Mouse (Mus musculus) hindbrain, embryonic 13.5 days (tissue): ENCODE data around the gene Fkbp2. TPM values are rescaled to one million over a fixed set of nuclear protein-coding genes. Genes with fewer than 3 reads are reported as not detected.

Experiments used
- ATAC-seq: fragments of 200-750 bp; cut with Nextera tagmentation; 2 replicates; pipeline ENCODE4 v1.8.0; 2017; ENCODE audit warnings: moderate TSS enrichment; ENCODE audit not compliant: low FRiP score
- H3K27ac ChIP-seq: fragments of 300-500 bp; sonication (generic); 2 replicates; pipeline ENCODE4 v1.5.1; 2015; ENCODE audit warnings: inconsistent platforms, mild to moderate bottlenecking, moderate library complexity
- H3K27me3 ChIP-seq: fragments of 300-500 bp; sonication (generic); 2 replicates; pipeline ENCODE4 v1.6.1; 2015; ENCODE audit warnings: mild to moderate bottlenecking, inconsistent platforms
- H3K36me3 ChIP-seq: fragments of 300-500 bp; sonication (generic); 2 replicates; pipeline ENCODE4 v1.6.1; 2015; ENCODE audit warnings: mild to moderate bottlenecking, inconsistent platforms
- H3K4me1 ChIP-seq: fragments of 300-500 bp; sonication (generic); replicated peaks from 2 replicates; pipeline ENCODE4 v1.6.1; 2015; ENCODE audit warnings: inconsistent platforms
- H3K4me2 ChIP-seq: fragments of 300-500 bp; sonication (generic); 2 replicates; pipeline ENCODE4 v1.6.1; 2015; ENCODE audit warnings: inconsistent platforms, mild to moderate bottlenecking, moderate library complexity
- H3K4me3 ChIP-seq: fragments of 300-500 bp; sonication (generic); 2 replicates; pipeline ENCODE4 v1.5.1; 2015; ENCODE audit warnings: mild to moderate bottlenecking, inconsistent platforms
- H3K9ac ChIP-seq: fragments of 300-500 bp; sonication (generic); 2 replicates; pipeline ENCODE4 v1.6.1; 2015; ENCODE audit warnings: mild to moderate bottlenecking, inconsistent platforms
- H3K9me3 ChIP-seq: fragments of 300-500 bp; sonication (generic); 2 replicates; pipeline ENCODE4 v1.6.1; 2016; ENCODE audit warnings: inconsistent platforms
- WGBS: fragments of 180-500 bp; shearing (Covaris S2); methylation state at CpG from one replicate; pipeline ENCODE4 v1.1.7; 2015; 5-methylcytosine and 5-hydroxymethylcytosine counted together
- polyA plus RNA-seq: library from polyadenylated mRNA; unstranded; fragments of >200 nt; fragmentation: Nextera tagmentation; extraction: Ambion mirVana; gene quantifications from 2 replicates; pipeline ENCODE4 v1.2.1, GENCODE M21; 2015

Gene Fkbp2
- 108 and 109 TPM in 2 replicates for polyA plus RNA-seq

GRCm38 (mm10) chr19:6980381-6981093 is at the start of gene Fkbp2:
TSS of gene Fkbp2 (minus strand) at chr19:6980501.
- H3K27ac ChIP-seq = peak within 1 kb of the TSS; percentile 97
- 3% methylated on average over 38 of the region's 38 CpGs for WGBS
- H3K27me3 ChIP-seq = no peaks in the 10 kb centered on the region
- no peaks in the 10 kb centered on the region for H3K9me3 ChIP-seq
- H3K36me3 ChIP-seq = peaks cover 48% of the 10 kb centered on the region
- peak within 1 kb of the TSS; percentile 85 for H3K9ac ChIP-seq
- ATAC-seq = peak; percentile 90
- H3K4me2 ChIP-seq = peak within 1 kb of the TSS; percentile 95
- H3K4me1 ChIP-seq = peaks cover 49% of the 10 kb centered on the region
- H3K4me3 ChIP-seq = peak within 1 kb of the TSS; percentile 67

DNA sequence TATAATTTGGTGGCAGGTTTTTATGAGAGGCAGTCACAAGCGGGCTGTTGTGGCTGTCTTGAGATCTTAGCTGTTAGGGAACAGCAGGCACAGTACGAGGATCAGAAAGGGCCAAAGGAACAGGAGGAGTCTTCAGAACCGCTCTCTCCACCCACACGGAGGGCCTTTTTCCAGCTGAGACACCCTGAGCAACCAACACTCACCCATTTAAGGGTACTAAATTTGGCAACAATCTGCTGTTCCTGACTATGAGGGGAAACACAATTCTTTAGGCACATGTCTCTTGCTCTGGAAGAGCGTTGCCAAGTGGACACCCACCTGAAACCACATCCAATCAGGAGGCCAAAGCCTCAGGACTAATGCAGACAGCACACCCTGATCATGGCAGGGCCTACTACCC is 49.2 kb upstream of the Fkbp2 start:
- ATAC-seq = no peak
- no peak overlapping the region for H3K9ac ChIP-seq
- H3K27me3 ChIP-seq = no peaks in the 10 kb centered on the region
- H3K4me3 ChIP-seq = no peak overlapping the region
- no peak overlapping the region for H3K4me2 ChIP-seq
- 98% methylated on average over 5 of the region's 5 CpGs for WGBS
- no peaks in the 10 kb centered on the region for H3K9me3 ChIP-seq
- H3K36me3 ChIP-seq = peaks cover 98% of the 10 kb centered on the region
- H3K27ac ChIP-seq = no peak overlapping the region
- no peaks in the 10 kb centered on the region for H3K4me1 ChIP-seq

- ATAC-seq = no peak
- H3K27me3 ChIP-seq = no peaks in the 10 kb centered on the region
- peaks cover 86% of the 10 kb centered on the region for H3K36me3 ChIP-seq
- H3K4me2 ChIP-seq = no peak overlapping the region
- WGBS = 54% methylated on average over 3 of the region's 3 CpGs
- no peak overlapping the region for H3K4me3 ChIP-seq
- H3K27ac ChIP-seq = no peak overlapping the region; the same call in 1 of the 2 replicates
- H3K9me3 ChIP-seq = no peaks in the 10 kb centered on the region
- no peaks in the 10 kb centered on the region for H3K4me1 ChIP-seq
- no peak overlapping the region for H3K9ac ChIP-seq
Measured at GRCm38 (mm10) chr19:7020224-7020641, 39.9 kb upstream of the Fkbp2 start.

DNA sequence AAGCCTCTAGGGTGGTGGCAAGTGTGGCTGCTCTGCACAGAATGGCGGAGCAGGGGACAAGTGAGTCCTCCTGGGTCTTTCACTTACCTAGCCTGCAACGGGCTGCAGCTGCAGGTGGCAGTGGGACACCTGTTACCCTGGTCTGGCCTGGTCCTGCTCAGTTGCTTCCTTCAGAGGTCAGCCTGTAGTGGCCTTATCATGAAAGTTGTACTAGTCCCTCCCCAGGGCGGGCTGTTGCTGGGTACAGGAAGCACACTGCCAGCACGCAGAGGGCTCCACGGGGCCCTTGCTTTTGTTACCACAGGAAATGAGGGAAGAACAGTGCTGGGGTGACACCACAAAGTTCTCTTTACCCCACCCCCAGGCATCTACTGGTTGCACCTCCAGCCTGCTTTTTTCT is 38.9 kb upstream of the Fkbp2 start, which contains the start of gene Fermt3:
Fermt3 (minus strand) TSS at position 279 of the 400 bp plus-strand sequence.
- no peaks in the 10 kb centered on the region for H3K4me1 ChIP-seq
- no peak within 1 kb of the TSS for H3K9ac ChIP-seq
- H3K4me2 ChIP-seq = no peak within 1 kb of the TSS
- no peak within 1 kb of the TSS for H3K4me3 ChIP-seq
- peaks cover 82% of the 10 kb centered on the region for H3K36me3 ChIP-seq
- no peak for ATAC-seq
- no peaks in the 10 kb centered on the region for H3K9me3 ChIP-seq
- H3K27ac ChIP-seq = no peak within 1 kb of the TSS; the same call in 1 of the 2 replicates
- H3K27me3 ChIP-seq = no peaks in the 10 kb centered on the region
- 86% methylated on average over 5 of the region's 5 CpGs for WGBS

DNA sequence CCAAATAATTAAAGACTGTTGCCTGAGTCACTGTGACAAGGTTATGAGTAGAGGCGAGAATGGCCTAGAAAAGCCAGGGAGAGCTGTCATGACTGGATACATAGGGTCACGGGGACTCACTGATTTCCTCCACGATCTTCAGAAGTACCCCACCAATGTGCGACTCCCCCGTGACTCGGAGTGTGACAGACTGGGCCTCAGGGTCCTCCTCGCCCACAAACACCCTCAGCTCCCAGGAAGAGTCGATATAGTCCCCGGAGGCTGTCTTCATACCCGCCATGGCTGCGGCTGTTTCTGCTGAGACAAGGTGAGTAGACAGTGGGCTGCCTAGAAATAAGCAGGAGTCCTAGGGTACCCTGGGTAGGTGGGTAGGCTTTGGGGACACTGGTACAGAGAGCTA is 38.2 kb upstream of the Fkbp2 start:
- no peaks in the 10 kb centered on the region for H3K27me3 ChIP-seq
- ATAC-seq = no peak
- no peak overlapping the region for H3K4me2 ChIP-seq
- H3K36me3 ChIP-seq = peaks cover 83% of the 10 kb centered on the region
- no peak overlapping the region for H3K9ac ChIP-seq
- H3K9me3 ChIP-seq = no peaks in the 10 kb centered on the region
- H3K27ac ChIP-seq = no peak overlapping the region
- 93% methylated on average over 11 of the region's 11 CpGs for WGBS
- no peaks in the 10 kb centered on the region for H3K4me1 ChIP-seq
- H3K4me3 ChIP-seq = no peak overlapping the region

GRCm38 (mm10) chr19:7017541-7018457 is 37.5 kb upstream of the Fkbp2 start:
- Histone ChIP-seq H3K9ac (no peak overlapping the region), H3K4me1 (no peaks in the 10 kb centered on the region), H3K9me3 (no peaks in the 10 kb centered on the region), H3K36me3 (peaks cover 82% of the 10 kb centered on the region), H3K27ac (no peak overlapping the region), H3K4me2 (no peak overlapping the region), H3K27me3 (no peaks in the 10 kb centered on the region), H3K4me3 (no peak overlapping the region)
- WGBS = 84% methylated on average over 12 of the region's 12 CpGs
- ATAC-seq = no peak

DNA sequence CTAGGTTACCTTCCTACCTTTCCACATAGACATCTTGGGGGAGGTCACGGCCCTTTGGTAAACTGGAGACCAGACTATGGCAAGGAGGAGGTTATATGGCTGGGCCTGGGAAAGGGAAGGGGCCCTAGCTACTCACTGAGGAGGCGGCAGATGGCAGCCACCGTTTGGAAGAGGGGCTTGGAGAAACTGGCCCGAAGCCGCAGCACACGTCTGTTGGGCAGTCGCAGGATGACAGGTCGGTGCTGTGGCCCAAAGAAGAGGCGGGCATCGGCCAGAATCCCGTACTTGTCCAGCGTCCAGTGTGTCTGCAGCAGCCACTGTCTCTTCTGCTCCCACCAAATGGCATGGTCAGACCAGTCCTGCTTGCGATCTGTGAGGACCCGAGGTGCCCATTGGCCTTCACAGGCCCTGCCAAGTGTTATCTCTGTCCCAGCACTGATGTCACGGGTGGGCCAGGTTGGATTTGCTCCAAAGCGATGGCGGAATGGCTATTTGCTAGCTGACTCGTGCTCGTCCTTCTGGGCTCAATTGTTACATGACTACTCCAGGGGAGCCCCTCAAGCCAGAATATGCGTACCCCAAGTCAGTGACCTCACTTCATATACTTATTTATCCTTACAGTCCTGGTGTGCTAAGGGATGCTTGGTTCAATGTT is 34.3 kb upstream of the Fkbp2 start:
- no peaks in the 10 kb centered on the region for H3K4me1 ChIP-seq
- H3K4me3 ChIP-seq = no peak overlapping the region
- no peak overlapping the region for H3K27ac ChIP-seq
- no peak overlapping the region for H3K9ac ChIP-seq
- H3K9me3 ChIP-seq = no peaks in the 10 kb centered on the region
- peaks cover 50% of the 10 kb centered on the region for H3K36me3 ChIP-seq
- WGBS = 92% methylated on average over 20 of the region's 20 CpGs
- ATAC-seq = no peak
- no peaks in the 10 kb centered on the region for H3K27me3 ChIP-seq
- H3K4me2 ChIP-seq = no peak overlapping the region

DNA sequence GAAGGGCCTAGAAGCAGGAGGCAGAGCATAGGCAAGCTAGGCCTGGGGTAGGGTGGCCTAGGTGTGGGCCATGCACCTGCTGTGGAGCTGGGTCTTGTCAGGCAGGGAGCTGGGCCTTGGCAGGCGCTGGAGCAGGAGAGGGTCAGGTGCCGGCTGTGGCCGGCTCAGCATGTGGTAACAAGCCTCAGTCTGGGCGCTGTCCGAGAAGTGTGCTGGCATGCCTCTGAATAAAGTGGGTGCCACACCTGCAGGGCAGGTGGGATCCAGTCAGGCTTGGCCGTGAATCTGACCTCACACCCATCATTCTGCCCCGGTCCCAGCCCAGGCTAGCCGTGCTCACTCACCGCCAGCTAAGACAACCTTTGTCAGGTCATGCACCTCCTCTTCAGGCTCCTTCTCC is 33.7 kb upstream of the Fkbp2 start:
- no peak overlapping the region for H3K27ac ChIP-seq
- H3K9me3 ChIP-seq = no peaks in the 10 kb centered on the region
- no peak overlapping the region for H3K4me3 ChIP-seq
- WGBS = 92% methylated on average over 9 of the region's 9 CpGs
- peaks cover 44% of the 10 kb centered on the region for H3K36me3 ChIP-seq
- no peak overlapping the region for H3K9ac ChIP-seq
- H3K27me3 ChIP-seq = no peaks in the 10 kb centered on the region
- ATAC-seq = no peak
- no peaks in the 10 kb centered on the region for H3K4me1 ChIP-seq
- no peak overlapping the region for H3K4me2 ChIP-seq

DNA sequence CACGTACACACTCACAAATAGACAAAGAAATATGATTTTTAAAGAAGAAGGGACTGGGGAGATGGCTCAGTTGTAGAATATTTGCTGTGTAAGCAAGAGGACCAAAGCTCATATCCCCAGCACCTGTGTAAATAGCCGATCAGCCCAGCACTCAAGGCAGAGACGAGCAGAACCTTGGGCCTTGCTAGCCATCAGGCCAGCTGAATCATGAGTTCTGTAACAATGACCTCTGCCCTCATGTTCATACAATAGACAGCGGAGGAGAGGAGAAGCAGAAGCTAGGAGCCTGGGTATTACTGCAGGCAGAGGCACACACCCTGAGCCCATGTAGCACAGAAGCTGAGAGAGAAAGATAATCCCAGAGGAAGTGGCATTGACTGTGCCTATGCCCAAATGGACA is 32.1 kb upstream of the Fkbp2 start:
- H3K27ac ChIP-seq = no peak overlapping the region
- ATAC-seq = no peak
- H3K4me1 ChIP-seq = no peaks in the 10 kb centered on the region
- peak overlapping the region; percentile 4; the same call in 1 of the 2 replicates for H3K9ac ChIP-seq
- H3K36me3 ChIP-seq = peaks cover 29% of the 10 kb centered on the region
- no peak overlapping the region for H3K4me2 ChIP-seq
- H3K9me3 ChIP-seq = no peaks in the 10 kb centered on the region
- no peak overlapping the region for H3K4me3 ChIP-seq
- no peaks in the 10 kb centered on the region for H3K27me3 ChIP-seq
- 82% methylated on average over 4 of the region's 4 CpGs for WGBS

DNA sequence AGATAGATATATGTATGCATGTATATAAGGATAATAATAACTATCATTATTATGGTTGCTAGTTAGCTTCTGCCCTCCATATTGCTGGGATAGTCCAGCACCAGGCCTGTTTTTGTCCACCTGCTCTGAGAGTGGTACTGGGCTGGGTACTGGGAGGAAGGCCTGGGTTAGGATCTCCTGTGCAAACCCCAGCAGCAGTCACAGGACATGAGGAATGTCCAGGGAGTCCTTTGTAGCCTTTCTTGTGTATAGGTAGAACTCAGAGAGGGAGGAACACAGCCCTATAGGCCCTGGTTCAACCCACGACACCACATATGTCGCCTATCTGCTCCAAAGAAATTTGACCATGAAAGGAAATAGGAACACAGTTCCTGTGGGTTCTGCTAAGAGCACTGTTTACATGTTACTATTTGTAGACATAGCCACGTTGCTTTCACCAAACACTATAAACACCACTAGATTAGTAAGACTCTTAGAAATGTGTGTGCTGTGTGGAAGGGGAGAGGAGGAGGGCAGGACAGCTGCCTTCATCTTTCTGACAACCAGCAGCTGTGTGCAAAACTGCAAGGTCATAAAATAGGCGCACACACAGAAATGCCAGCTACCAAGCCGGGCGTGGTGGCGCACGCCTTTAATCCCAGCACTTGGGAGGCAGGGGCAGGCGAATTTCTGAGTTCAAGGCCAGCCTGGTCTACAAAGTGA is 26.7 kb upstream of the Fkbp2 start:
- Histone ChIP-seq H3K27me3 (no peaks in the 10 kb centered on the region), H3K4me3 (no peak overlapping the region), H3K4me2 (no peak overlapping the region), H3K9ac (no peak overlapping the region), H3K27ac (no peak overlapping the region), H3K36me3 (no peaks in the 10 kb centered on the region), H3K9me3 (no peaks in the 10 kb centered on the region), H3K4me1 (no peaks in the 10 kb centered on the region)
- WGBS = 90% methylated on average over 9 of the region's 9 CpGs
- no peak for ATAC-seq

GRCm38 (mm10) chr19:6999360-7000063 is 19.2 kb upstream of the Fkbp2 start:
- no peak overlapping the region for H3K9ac ChIP-seq
- H3K27me3 ChIP-seq = no peaks in the 10 kb centered on the region
- H3K4me1 ChIP-seq = peaks cover 32% of the 10 kb centered on the region
- no peak for ATAC-seq
- H3K27ac ChIP-seq = no peak overlapping the region
- H3K36me3 ChIP-seq = peaks cover 26% of the 10 kb centered on the region
- WGBS = 95% methylated on average over 19 of the region's 19 CpGs
- H3K4me2 ChIP-seq = no peak overlapping the region
- no peaks in the 10 kb centered on the region for H3K9me3 ChIP-seq
- H3K4me3 ChIP-seq = no peak overlapping the region
